Mouse (Mus musculus) urinary bladder, postnatal 4 days (tissue): Measurements from ENCODE around the gene 1110051M20Rik.
"Not testable (repeated sequence)": the region's sequence is repeated elsewhere in the genome, so short reads cannot be mapped to it uniquely, and the experiment has no call there.

Source experiments
- DNase-seq, 2 experiments: peaks; one replicate each; pipeline ENCODE4 v3.0.0; 2021 to 2022; ENCODE audit warnings: low spot score in 2 of 2

Gene 1110051M20Rik

GRCm38 (mm10) chr2:91263692-91264660 is 180.5 kb downstream of the 1110051M20Rik start:
- DNase-seq: no peak

DNA sequence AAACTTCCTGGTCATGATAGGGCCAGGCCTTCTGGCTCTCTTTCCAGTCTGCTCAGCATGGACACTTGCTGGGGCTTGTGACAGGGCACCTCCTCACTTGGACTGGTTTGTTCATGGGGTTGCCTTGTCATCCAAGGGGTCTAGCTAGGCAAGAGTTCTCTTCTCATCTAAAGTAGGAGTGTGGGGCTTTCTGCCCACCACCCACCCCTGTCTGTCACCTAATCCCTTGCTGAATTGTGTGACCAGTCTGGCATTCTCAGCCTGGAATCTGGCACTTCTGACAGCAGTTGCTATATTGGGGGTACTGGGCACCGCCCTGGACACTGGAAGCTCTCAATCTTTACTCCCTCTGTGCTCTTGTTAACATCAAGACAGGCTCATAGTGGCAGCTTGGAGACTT is 185.0 kb downstream of the 1110051M20Rik start:
- no peak for DNase-seq

DNA sequence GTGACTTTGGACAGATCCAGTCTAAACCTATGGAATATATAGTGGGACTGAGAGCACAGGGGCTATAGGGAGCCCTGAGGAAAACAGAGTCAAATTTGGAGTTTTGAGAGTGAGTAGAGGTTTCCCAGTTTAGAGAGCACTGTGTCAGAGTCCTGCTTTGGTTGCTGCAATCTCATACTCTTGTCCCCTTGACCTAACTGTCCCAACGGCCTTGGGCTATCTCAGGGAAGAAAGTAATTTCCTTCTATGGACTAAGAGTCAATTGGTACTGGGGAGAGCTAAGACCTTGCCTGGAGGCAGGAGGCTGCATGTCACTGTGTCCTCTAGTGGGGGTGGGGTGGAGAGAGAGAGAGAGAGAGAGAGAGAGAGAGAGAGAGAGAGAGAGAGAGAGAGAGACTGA is 185.7 kb downstream of the 1110051M20Rik start:
- no peak for DNase-seq

DNA sequence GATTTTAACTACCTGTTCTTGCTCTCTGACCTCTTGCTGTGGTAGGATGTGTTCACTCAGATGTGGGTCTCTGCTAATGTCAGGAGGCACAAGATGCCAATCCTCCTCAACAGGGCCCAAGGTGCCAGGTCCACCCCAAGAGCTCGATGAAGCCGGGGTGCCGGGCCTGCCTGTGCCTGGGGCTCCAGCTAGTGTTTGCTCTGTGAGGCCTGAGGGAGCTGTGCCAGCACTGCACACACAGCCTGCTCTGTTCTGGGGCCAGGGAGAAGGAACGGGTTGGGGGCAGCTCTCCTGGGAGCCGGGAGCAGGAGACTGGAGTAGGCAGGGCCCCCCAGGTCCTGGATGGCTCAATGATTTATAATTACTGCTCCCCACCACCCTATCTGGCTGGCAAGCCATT is 186.4 kb downstream of the 1110051M20Rik start:
- DNase-seq: no peak

DNA sequence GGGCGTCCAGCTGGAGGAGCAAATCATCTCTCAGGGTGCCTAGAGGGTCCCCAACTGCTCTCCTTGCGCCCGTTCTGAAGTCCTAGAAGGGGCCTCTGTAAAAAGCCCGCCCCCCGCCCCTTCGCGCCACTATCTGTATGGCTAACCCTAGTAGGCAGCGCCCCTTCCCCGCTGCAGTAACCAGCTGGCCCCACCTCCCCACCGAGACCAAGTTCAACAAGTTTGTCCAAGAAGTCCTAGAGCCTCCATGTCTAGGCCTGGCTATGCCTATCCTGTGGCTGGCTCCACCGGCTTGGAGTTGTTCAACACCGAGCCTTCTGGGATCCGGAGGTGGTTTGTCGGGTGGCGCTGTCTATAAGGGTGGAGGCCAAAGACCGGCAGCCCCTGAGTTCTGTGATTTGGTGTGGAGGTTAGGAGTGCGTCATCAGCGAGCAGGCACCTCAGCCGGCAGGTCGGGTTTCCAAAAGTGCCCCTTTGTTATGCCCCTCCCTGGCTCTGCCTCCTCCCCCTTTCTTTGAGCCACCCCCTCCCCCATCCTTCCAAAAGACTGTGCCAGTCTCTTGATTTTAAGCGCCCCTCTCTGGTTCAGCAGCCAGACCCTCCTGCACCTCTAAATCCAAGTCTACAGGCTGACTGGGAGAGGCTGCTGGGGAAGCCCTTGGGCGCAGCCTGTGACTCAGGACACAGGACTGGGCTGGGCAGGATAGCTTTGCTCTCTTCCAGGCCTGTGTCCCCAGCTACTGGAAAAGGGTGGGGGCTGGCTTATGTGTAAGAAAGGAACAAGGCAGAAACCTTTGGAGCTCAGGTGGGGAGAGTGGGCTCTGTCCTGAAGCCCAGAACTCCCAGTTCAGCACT is 187.2 kb downstream of the 1110051M20Rik start:
- DNase-seq: peak in 1 of 2 experiments; percentile 44

DNA sequence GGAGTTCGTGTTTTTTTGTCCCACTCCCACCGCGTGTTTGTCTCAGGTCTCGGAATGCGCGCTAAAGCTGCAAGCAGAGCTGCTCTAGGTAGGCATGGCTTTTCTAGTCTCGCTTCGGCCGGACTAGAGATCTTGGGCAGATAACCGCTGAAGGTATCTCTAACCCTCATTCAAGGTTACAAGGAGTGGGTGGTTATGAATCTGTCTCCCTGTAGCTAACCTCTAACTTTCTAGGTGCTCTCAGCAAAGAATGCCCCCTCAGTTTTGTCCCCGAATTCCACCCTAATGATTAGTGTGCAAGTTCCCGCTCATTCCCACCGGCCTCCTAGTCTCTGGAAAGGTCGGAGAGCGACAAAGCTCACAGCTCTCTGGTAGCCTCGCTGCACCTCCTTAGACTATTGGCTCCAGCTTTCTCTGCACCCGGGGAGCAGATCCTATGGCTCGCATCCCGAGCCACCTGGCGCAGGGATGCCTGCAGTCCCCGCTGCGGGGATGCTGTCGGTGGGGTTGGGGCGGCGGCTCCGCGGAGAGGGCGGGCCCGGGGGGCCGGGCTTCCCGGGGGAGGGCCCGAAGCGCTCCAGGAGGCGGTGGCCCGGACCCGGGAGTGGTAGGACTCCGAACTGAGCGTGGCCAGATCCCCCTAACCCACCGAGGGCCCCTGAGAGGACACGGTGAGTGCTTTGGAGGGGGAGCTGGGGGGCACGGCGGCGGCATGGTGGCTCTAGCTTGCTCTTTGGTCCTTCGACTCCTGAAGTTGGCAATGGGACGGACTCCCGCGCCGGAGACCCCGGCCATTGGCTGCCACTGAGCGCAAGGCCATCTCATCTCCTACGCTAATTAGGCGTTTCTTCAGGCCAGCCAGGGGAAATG is 188.0 kb downstream of the 1110051M20Rik start:
- DNase-seq: peak in 1 of 2 experiments; percentile 64

DNA sequence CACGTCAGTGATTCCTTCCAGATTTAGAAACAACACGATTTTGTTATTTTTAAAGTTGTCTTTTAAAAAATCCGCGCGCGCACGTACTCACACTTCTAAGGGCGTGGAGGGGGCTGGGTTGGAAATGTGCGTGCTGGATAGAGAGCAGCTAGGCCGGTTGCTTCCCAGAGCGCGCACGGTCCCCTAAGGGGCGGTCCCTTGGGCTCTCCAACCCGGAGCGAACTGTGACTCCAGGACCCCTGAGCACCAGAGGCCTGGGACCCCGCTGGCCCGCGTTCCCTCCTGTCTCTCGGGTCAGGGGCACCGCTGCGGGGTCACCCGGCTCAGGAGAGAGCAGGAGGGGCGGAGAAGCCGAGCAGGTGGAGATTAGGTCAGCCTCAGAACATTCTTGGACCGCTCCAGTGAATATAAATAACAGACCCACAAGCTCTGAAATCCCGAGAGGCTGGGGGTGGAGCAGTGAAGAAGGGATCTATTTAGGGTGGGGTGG is 188.8 kb downstream of the 1110051M20Rik start, which contains the start of gene Pacsin3:
Gene Pacsin3 (plus strand): TSS at position 294 of the 490 bp plus-strand sequence.
- DNase-seq: no peak

DNA sequence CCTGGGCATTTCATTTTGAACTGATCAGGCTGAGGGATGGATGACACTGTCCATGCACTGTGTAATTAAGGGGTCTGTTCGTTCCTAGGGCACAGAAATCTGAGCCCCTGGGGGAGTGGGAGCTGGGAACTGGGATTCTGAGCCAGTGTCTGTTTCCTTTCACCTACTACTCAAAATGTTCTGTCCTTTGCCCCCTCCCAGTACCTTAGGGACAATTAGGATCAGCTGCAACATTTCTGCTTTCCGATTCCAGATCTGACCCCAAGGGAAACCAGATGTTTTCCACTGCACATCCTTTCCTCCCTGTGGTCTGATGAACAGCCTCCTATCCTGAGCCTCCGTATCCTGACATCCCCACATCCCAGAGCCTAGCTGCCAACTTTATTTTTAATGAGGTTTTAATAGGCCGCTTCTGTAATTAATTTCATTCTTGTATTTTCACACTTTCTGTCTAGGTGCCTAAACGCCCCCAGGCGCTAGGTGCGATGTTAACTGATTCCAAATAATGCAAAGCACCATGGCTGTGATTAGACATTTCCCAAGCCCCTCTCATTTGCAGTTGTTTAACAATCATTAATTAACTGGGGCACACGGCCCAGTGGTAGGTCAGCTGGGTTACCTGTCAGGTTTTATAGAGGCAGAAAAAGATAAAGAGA is 189.7 kb downstream of the 1110051M20Rik start:
- no peak for DNase-seq

DNA sequence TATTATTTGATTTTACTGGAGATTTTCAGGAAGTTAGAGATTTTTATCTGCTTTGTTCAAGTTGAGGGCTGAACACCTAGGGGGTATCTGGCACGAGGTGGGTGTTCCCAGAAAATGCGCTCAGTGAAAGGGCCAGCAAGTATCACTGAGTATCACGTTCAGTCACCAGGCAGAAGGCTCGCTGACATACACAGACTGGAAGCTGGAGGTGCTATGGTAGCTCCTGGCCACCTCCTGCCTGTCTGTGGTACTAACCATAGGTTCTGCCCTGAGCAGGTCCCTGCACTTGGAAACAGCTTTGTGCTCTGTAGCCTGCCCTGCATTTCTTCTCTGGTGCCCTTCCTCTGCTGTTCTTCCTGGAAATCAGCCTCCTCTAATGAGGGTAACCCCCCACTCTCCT is 192.0 kb downstream of the 1110051M20Rik start:
- DNase-seq: no peak

- no peak for DNase-seq
Observed at GRCm38 (mm10) chr2:91252001-91252400, 192.5 kb downstream of the 1110051M20Rik start.

DNA sequence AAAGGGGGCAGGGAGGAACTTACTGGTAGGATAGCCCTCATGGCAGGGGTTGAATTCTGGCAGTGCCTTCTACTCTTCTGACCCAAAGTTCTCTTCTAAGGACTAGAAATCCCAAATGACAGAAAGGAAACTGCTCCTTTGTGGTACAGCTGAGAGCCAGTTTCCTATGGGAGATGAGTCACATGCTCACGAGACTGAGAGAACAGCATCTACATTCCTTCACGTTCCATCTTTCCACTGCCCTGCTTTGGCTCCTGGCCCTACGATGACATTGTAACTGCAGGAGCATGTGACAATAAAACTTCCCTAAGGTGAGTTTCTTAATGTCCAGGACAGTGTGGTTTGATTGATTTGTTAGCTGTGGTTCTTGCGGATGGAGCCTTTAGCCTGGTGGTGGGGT is 196.1 kb downstream of the 1110051M20Rik start:
- DNase-seq: no peak

- DNase-seq: no peak
Observed at GRCm38 (mm10) chr2:91244557-91245228, 199.8 kb downstream of the 1110051M20Rik start.

DNA sequence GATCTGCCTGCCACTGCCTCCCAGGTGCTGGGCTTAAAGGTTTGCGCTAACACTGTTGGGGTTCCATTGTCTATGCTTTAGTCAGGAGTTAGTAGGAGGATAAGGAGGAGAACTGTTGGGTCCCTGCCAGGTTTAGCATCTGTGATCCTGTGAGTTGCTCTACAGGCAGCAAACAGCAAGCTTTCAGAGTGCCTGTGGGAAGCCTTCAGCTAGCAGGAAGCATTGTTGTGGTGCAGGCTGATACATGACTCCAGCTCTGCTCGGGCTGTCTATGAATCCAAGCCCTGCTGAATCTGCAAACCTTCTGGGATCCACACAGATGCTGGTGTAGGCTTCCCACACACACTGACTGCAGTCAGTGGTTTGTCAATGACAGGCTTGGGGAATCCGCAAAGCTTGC is 201.1 kb downstream of the 1110051M20Rik start:
- no peak for DNase-seq

DNA sequence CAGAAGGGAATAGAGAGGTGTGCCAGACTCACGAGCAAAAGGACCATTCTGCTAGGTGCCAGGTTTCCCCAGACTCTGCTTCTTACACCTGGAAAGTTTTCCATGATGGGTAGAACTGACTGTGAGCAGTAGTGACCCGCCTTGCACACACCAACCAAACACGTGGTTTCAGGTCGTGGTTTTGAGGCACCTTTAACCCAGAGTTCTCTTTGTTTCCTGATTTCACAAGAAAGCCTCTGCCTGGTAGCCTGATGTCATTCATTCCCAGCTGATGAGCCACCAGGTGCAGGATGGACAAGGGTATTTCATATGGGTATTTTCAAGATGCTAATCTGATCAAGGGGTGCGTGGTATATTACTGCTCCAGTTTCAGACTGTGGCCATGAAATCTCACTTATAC is 202.0 kb downstream of the 1110051M20Rik start:
- no peak for DNase-seq

GRCm38 (mm10) chr2:91237511-91238080 is 206.9 kb downstream of the 1110051M20Rik start:
- DNase-seq: not testable (repeated sequence)

GRCm38 (mm10) chr2:91236601-91237510 is 207.6 kb downstream of the 1110051M20Rik start, which contains the start of gene Ddb2:
Ddb2 (minus strand) TSS chr2:91236982.
- DNase-seq: peak; percentile 93 to 95

DNA sequence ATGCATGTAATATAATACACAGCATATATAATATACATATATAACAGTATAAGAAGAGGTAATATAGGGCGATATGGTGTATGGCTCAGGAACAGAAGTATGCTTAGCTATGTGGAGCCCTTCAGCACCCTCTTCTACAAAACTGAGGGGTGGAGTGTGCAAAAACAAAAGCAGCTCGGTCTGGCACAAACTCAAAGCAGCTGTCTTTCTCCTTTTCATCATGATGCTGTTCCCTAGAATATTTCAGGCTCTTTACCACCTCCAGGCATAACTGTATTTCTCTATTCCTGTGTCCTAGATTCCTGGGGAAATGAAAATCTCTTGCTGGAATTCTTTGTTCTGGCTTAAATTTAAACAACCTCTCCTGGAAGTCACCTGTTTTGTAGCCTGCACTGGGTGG is 214.8 kb downstream of the 1110051M20Rik start:
- no peak for DNase-seq
